Mouse (Mus musculus): Measurements from ENCODE around the gene Gm15262.
A peak's percentile ranks its signal among the peaks of the same experiment; 100 is the strongest.

GRCm38 (mm10) chrX:161399110-161399509, 111.9 kb downstream of the Gm15262 start:
- TF ChIP-seq CTCF (IDR thresholded peaks at IDR 0.05; ENCODE audit: extremely low read depth, insufficient read depth, low read length) = peak; percentile 96
- no peak for TF ChIP-seq POLR2A (IDR thresholded peaks at IDR 0.05; ENCODE audit: extremely low read depth, insufficient read depth, low read length)
